Mouse (Mus musculus): ENCODE measurements around the gene Zbtb25. TPM values are rescaled to one million over a fixed set of nuclear protein-coding genes. Genes with fewer than 3 reads are reported as not detected.

Zbtb25 gene
- polyA plus RNA-seq, 1 experiment from 2014 or later, result 13.7 TPM

GRCm38 (mm10) chr12:76305107-76305506 is 64.3 kb downstream of the Zbtb25 start:
- Histone ChIP-seq H3K9ac (no peak overlapping the region), H3K36me3 (peaks cover 29% of the 10 kb centered on the region), H3K27ac (no peak overlapping the region), H3K27me3 (replicated peaks) (no peaks in the 10 kb centered on the region), H3K4me1 (no peaks in the 10 kb centered on the region), H3K4me2 (no peak overlapping the region), H3K4me3 (replicated peaks) (no peak overlapping the region), H3K9me3 (no peaks in the 10 kb centered on the region)
- 92% methylated on average over 8 of the region's 8 CpGs for WGBS
- no peak for ATAC-seq (ENCODE audit: insufficient read depth, low FRiP score, low read depth)

GRCm38 (mm10) chr12:76304199-76304598 is 65.2 kb downstream of the Zbtb25 start:
- Histone ChIP-seq H3K27me3 (replicated peaks) (no peaks in the 10 kb centered on the region), H3K4me2 (no peak overlapping the region), H3K4me3 (replicated peaks) (no peak overlapping the region), H3K9me3 (no peaks in the 10 kb centered on the region), H3K9ac (no peak overlapping the region), H3K36me3 (peaks cover 23% of the 10 kb centered on the region), H3K27ac (no peak overlapping the region), H3K4me1 (no peaks in the 10 kb centered on the region)
- ATAC-seq (ENCODE audit: insufficient read depth, low FRiP score, low read depth), result no peak
- 66% methylated on average over 4 of the region's 4 CpGs for WGBS

- Histone ChIP-seq H3K27me3 (replicated peaks) (no peaks in the 10 kb centered on the region), H3K9me3 (no peaks in the 10 kb centered on the region), H3K4me3 (replicated peaks) (no peak overlapping the region), H3K4me1 (no peaks in the 10 kb centered on the region), H3K27ac (no peak overlapping the region), H3K36me3 (peaks cover 23% of the 10 kb centered on the region), H3K9ac (no peak overlapping the region), H3K4me2 (no peak overlapping the region)
- ATAC-seq (ENCODE audit: insufficient read depth, low FRiP score, low read depth), result no peak
- 87% methylated on average over 11 of the region's 11 CpGs for WGBS
Measured at GRCm38 (mm10) chr12:76303474-76303873, 65.9 kb downstream of the Zbtb25 start.

GRCm38 (mm10) chr12:76300367-76300766 is 69.0 kb downstream of the Zbtb25 start:
- H3K9ac ChIP-seq, result no peak overlapping the region
- ATAC-seq (ENCODE audit: insufficient read depth, low FRiP score, low read depth), result no peak
- H3K9me3 ChIP-seq, result no peaks in the 10 kb centered on the region
- H3K27ac ChIP-seq, result no peak overlapping the region
- H3K4me2 ChIP-seq, result no peak overlapping the region
- 85% methylated on average over 10 of the region's 10 CpGs for WGBS
- no peaks in the 10 kb centered on the region for H3K27me3 ChIP-seq (replicated peaks)
- no peaks in the 10 kb centered on the region for H3K4me1 ChIP-seq
- H3K36me3 ChIP-seq, result peaks cover 20% of the 10 kb centered on the region
- no peak overlapping the region for H3K4me3 ChIP-seq (replicated peaks)

- H3K4me2 ChIP-seq, result no peak overlapping the region
- H3K4me1 ChIP-seq, result no peaks in the 10 kb centered on the region
- peaks cover 21% of the 10 kb centered on the region for H3K36me3 ChIP-seq
- H3K9me3 ChIP-seq, result no peaks in the 10 kb centered on the region
- no peak for ATAC-seq (ENCODE audit: insufficient read depth, low FRiP score, low read depth)
- 85% methylated on average over 9 of the region's 9 CpGs for WGBS
- H3K27ac ChIP-seq, result no peak overlapping the region
- H3K4me3 ChIP-seq (replicated peaks), result no peak overlapping the region
- no peak overlapping the region for H3K9ac ChIP-seq
- H3K27me3 ChIP-seq (replicated peaks), result no peaks in the 10 kb centered on the region
Measured at GRCm38 (mm10) chr12:76299361-76299906, 70.0 kb downstream of the Zbtb25 start.

- Histone ChIP-seq H3K9ac (no peak overlapping the region), H3K4me2 (no peak overlapping the region), H3K9me3 (no peaks in the 10 kb centered on the region), H3K4me1 (no peaks in the 10 kb centered on the region), H3K36me3 (peaks cover 19% of the 10 kb centered on the region), H3K4me3 (replicated peaks) (no peak overlapping the region), H3K27ac (no peak overlapping the region), H3K27me3 (replicated peaks) (no peaks in the 10 kb centered on the region)
- ATAC-seq (ENCODE audit: insufficient read depth, low FRiP score, low read depth), result no peak
- WGBS, result 88% methylated on average over 5 of the region's 5 CpGs
Measured at GRCm38 (mm10) chr12:76297830-76298229, 71.6 kb downstream of the Zbtb25 start.

Other genes with a start within 250 kb of the Zbtb25 start
- gene Esr2, start 192.3 kb downstream of the Zbtb25 start, polyA plus RNA-seq (2015; fragmentation: Nextera tagmentation; extraction: Ambion mirVana), result 0.06 and 0.13 TPM in 2 replicates
- not detected in 2 replicates for gene Tex21, start 122.9 kb downstream of the Zbtb25 start, polyA plus RNA-seq (2015; fragmentation: Nextera tagmentation; extraction: Ambion mirVana)
- gene Mthfd1, start 114.3 kb downstream of the Zbtb25 start, polyA plus RNA-seq (2015; fragmentation: Nextera tagmentation; extraction: Ambion mirVana), result 87.7 and 108 TPM in 2 replicates
- 4.1 TPM in 2 replicates for gene Akap5, start 44.7 kb downstream of the Zbtb25 start, polyA plus RNA-seq (2015; fragmentation: Nextera tagmentation; extraction: Ambion mirVana)
- gene Zbtb1, start 664 bp upstream of the Zbtb25 start, polyA plus RNA-seq (2015; fragmentation: Nextera tagmentation; extraction: Ambion mirVana), result 8.9 and 9.5 TPM in 2 replicates
- gene Hspa2, start 34.6 kb upstream of the Zbtb25 start, polyA plus RNA-seq (2015; fragmentation: Nextera tagmentation; extraction: Ambion mirVana), result 11.3 and 11.7 TPM in 2 replicates
- gene Ppp1r36, start 47.9 kb upstream of the Zbtb25 start, polyA plus RNA-seq (2015; fragmentation: Nextera tagmentation; extraction: Ambion mirVana), result 2.9 and 3.2 TPM in 2 replicates
- 11.5 and 13.9 TPM in 2 replicates for gene Plekhg3, start 161.3 kb upstream of the Zbtb25 start, polyA plus RNA-seq (2015; fragmentation: Nextera tagmentation; extraction: Ambion mirVana)

All from stomach, embryonic 15.5 days (tissue).